Mouse (Mus musculus): ENCODE results near the gene Foxn1. TPM values are rescaled to one million over a fixed set of nuclear protein-coding genes. Genes with fewer than 3 reads are reported as not detected.

Foxn1 gene
- polyA plus RNA-seq, 1 experiment from 2014 or later = 0.78 TPM

DNA sequence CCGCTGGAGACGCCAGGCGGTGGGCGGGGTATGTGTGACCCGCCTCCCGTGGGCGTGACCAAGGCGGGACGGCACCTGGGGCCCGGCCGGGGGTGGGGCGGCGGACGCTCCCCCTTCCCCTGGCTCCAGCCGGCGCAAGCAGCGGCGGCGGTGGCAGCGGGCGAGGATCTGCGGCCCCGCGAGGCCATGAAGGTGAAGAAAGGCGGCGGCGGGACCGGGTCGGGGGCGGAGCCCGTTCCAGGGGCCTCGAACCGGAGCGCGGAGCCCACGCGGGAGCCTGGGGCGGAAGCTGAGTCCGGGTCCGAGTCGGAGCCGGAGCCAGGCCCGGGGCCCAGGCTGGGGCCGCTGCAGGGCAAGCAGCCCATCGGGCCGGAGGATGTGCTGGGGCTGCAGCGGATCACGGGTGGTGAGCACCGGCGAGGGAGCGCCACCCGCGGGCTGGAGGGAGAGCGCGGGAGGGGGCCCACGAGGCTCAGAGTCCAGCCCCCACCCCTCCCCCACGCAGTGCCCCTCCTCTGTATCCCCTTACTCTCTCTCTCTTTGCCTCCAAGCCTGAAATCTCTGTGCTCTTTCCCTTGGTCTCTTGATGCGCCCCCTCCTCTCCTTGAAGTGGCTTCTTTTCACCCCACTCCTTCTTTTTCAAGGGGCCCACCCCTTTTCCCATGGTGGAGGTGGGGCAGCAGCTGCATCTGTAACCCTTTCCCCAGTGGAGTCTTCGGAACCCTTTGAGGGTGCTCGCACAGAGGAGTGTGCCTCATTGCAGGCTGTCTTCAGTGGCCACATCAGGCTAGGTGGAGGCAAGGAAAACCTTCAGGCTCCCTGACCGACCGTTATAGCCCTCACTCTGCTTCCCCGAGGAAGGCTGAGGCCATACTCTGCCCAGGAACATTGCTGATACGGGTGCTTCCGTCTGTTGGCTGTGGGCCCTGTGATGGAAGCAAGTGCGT, 42.7 kb downstream of the Foxn1 start, which contains the start of gene Unc119:
Gene Unc119 (plus strand): TSS at position 102 of the 947 bp plus-strand sequence.
- Histone ChIP-seq H3K36me3 (peaks cover 23% of the 10 kb centered on the region; the same call in 1 of the 2 replicates), H3K9me3 (replicated peaks) (no peaks in the 10 kb centered on the region), H3K9ac (peak within 1 kb of the TSS; percentile 86), H3K27ac (peak within 1 kb of the TSS; percentile 85), H3K27me3 (no peaks in the 10 kb centered on the region), H3K4me2 (peak within 1 kb of the TSS; percentile 93), H3K4me3 (peak within 1 kb of the TSS; percentile 88), H3K4me1 (replicated peaks) (peaks cover 44% of the 10 kb centered on the region)
- 1% methylated on average over 66 of the region's 66 CpGs for WGBS
- ATAC-seq (replicated peaks; ENCODE audit: insufficient number of reproducible peaks, insufficient read depth, low FRiP score, low read depth) = peak; percentile 81

DNA sequence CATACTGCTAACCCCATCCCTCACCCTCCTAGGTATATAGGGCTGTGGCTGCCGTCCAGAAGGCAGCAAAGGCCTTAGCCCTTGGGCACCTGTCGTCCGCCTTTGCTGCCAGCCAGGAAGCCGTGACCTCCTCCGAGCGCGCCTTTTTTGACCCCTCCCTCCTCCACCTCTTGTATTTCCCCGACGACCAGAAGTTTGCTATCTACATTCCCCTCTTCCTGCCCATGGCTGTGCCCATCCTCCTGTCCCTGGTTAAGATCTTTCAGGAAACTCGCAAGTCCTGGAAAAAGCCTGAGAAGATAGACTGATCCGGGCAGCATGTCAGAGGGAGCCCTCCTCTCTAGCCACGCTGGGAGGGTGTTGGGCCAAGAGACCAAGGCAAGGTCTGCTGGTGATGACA, 44.7 kb downstream of the Foxn1 start:
- Histone ChIP-seq H3K9ac (no peak overlapping the region), H3K4me2 (no peak overlapping the region), H3K9me3 (replicated peaks) (no peaks in the 10 kb centered on the region), H3K36me3 (peaks cover 24% of the 10 kb centered on the region), H3K27me3 (no peaks in the 10 kb centered on the region), H3K4me1 (replicated peaks) (peaks cover 37% of the 10 kb centered on the region), H3K4me3 (no peak overlapping the region), H3K27ac (no peak overlapping the region)
- no peak for ATAC-seq (replicated peaks; ENCODE audit: insufficient number of reproducible peaks, insufficient read depth, low FRiP score, low read depth)
- WGBS = 70% methylated on average over 12 of the region's 12 CpGs

DNA sequence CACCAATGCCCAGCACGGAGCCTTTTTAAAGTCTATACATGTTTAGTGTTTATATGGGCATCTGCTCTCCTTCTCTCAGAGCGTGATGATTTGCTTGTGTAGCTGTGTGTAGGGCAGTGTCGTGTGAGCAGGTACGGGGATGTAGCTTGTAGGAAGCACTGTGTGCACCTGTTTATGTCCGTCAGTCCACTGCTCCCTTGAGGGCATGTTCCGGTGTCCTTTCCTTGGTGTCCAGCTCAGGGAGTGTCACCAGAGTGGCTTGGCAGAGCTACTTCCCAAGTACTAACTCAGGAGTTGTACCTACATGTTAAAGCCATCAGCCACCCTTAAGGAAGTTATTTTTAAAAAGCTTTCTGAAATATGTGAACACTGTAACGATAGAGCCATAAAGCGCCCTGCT, 49.3 kb downstream of the Foxn1 start:
- peaks cover 55% of the 10 kb centered on the region for H3K36me3 ChIP-seq
- no peak overlapping the region for H3K9ac ChIP-seq

DNA sequence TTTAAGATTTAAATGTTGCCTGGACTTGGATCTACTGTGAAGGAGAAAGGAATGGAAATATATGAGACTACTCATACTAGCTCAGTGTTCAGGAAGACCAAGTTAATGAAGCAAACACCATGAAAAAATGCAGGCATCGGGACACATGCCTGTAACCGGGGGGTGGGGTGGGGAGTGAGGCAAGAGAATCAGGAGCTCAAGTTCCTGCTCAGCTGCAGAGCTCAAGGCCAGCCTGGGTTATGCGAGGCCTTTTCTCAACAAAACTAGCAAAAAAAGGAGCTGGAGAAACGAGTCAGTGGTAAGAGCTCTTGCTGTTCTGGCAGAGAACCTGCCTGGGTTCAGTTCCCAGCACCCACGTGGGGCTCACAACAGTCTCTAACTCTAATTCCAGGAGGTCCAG, 52.4 kb downstream of the Foxn1 start:
- Histone ChIP-seq H3K27me3 (no peaks in the 10 kb centered on the region), H3K27ac (no peak overlapping the region), H3K9me3 (replicated peaks) (no peaks in the 10 kb centered on the region), H3K4me2 (no peak overlapping the region), H3K36me3 (peaks cover 40% of the 10 kb centered on the region), H3K4me1 (replicated peaks) (0 out of 2 replicates have a peak, but pooled peaks cover 2% of the 10 kb centered on the region), H3K9ac (no peak overlapping the region), H3K4me3 (no peak overlapping the region)
- no peak for ATAC-seq (replicated peaks; ENCODE audit: insufficient number of reproducible peaks, insufficient read depth, low FRiP score, low read depth)
- WGBS = 86% methylated on average over 5 of the region's 5 CpGs

More for the DNA sequence above, 49.3 kb downstream of the Foxn1 start:
- no peaks in the 10 kb centered on the region for H3K27me3 ChIP-seq
- no peak overlapping the region for H3K4me3 ChIP-seq
- no peaks in the 10 kb centered on the region for H3K9me3 ChIP-seq (replicated peaks)
- no peak overlapping the region for H3K27ac ChIP-seq
- no peak overlapping the region for H3K4me2 ChIP-seq
- ATAC-seq (replicated peaks; ENCODE audit: insufficient number of reproducible peaks, insufficient read depth, low FRiP score, low read depth) = no peak
- no peaks in the 10 kb centered on the region for H3K4me1 ChIP-seq (replicated peaks)
- 93% methylated on average over 8 of the region's 8 CpGs for WGBS

DNA sequence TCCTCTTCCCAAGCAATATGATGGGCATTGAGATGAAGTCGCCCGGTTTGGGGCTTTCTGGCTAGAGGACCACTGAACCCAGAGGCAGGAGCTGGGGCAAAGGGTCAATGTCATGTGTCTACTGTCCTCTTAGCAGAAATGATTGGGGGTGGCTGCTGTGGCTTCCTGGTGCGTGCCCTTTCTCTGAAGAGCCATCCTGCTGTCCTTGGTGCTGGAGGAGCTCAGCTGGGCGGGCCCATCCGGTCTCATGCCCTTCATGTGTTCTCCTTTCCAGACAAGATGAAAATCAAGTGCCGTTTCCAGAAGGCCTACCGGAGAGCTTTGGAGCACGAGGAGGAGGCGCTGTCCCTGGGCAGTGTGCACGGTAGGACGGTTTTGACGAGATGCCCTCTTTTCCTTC, 53.7 kb downstream of the Foxn1 start:
- no peaks in the 10 kb centered on the region for H3K9me3 ChIP-seq (replicated peaks)
- H3K9ac ChIP-seq = no peak overlapping the region
- H3K4me1 ChIP-seq (replicated peaks) = 0 out of 2 replicates have a peak, but pooled peaks cover 5% of the 10 kb centered on the region
- H3K36me3 ChIP-seq = peaks cover 34% of the 10 kb centered on the region
- no peak for ATAC-seq (replicated peaks; ENCODE audit: insufficient number of reproducible peaks, insufficient read depth, low FRiP score, low read depth)
- no peak overlapping the region for H3K27ac ChIP-seq
- no peak overlapping the region for H3K4me2 ChIP-seq
- no peak overlapping the region for H3K4me3 ChIP-seq
- no peaks in the 10 kb centered on the region for H3K27me3 ChIP-seq
- 92% methylated on average over 12 of the region's 12 CpGs for WGBS

DNA sequence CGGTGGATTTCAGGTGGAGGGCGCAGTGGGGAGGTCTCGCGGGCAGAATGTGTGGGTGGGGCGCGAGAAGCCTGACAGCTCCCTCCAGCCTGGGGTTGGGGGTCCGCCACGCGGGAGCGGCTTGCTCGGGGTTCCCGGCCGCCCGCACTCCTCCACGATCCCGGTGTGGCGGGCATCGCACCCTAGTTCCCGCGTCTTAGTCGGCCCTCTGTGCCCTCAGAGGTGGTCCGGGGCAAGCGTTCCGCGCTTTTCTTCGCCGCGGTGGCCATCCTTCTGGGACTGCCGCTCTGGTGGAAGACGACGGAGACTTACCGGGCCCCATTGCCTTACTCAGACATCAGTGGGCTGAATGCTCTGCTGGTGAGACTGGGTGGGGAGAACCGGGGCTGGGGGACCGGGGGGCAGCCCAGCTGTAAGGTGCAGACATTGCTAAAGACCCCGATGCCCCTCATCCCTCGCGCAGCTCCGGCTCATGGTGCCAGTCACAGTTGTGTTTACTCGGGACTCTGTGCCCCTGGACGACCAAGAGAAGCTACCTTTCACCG, 57.8 kb downstream of the Foxn1 start:
- H3K27ac ChIP-seq = no peak overlapping the region
- peaks cover 14% of the 10 kb centered on the region for H3K4me1 ChIP-seq (replicated peaks)
- peak; percentile 43 for ATAC-seq (replicated peaks; ENCODE audit: insufficient number of reproducible peaks, insufficient read depth, low FRiP score, low read depth)
- WGBS = under 1% methylated on average over 41 of the region's 41 CpGs
- no peaks in the 10 kb centered on the region for H3K27me3 ChIP-seq
- H3K4me2 ChIP-seq = peak overlapping the region; percentile 90
- peaks cover 10% of the 10 kb centered on the region for H3K36me3 ChIP-seq
- H3K4me3 ChIP-seq = peak overlapping the region; percentile 91
- peak overlapping the region; percentile 84 for H3K9ac ChIP-seq
- no peaks in the 10 kb centered on the region for H3K9me3 ChIP-seq (replicated peaks)

DNA sequence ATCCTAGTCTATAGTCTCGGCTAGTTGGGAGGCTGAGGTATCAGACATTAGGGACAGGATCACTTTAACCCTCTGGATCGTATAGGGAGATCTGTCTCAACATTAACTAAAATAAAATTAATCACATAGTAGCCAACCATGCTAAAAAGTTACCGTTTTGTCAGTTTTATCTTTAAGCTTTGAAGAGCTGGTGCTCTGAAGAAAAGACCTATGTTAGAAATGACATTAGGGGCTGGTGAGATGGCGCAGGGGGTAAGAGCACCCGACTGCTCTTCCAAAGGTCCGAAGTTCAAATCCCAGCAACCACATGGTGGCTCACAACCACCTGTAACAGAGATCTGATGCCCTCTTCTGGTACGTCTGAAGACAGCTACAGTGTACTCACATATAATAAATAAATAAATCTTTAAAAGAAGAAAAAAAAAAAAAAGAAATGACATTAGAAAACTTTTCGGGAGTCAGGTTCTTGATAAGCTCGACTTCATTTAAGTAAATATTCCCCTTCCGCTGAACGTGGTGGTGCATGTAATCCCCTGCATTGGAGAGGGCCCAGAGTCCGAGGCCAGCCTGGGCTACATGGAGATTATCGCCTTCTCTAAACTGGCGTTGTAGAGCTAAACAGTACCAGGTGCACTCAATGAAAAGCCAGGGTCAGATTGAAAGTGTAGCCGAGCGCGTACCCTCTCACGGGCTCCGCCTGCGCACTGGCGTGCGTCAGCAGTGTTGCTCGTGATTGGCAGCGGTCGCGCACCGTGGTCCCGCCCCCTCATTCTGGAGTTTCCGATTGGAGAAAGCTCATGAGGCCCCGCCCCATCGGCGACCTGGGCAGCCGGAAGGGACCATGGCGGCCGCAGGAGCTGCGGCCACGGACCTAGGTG, 58.5 kb downstream of the Foxn1 start, which contains the start of gene Pigs:
Gene Pigs (plus strand): TSS at position 782 of the 878 bp plus-strand sequence.
- WGBS = 10% methylated on average over 37 of the region's 37 CpGs

DNA sequence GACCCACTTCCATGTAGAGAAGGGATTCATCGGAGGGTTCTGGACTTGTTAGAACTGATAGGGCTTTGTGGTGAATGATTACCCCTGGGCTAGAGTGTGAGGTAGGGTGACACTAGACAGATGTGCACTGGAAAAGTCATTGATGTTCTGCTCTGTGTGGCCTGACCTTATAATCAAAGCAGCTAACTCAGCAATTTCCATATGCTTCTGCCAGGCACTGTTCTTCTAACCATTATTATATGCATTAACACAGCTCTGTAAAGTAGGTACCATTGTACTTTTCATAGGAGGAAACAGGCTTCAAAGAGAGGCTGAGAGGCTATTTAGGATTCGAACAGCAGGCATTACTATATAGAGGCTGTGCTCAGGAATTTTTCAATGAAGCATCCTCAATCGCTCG, 59.1 kb downstream of the Foxn1 start:
- H3K27ac ChIP-seq = no peak overlapping the region
- H3K4me2 ChIP-seq = no peak overlapping the region
- ATAC-seq (replicated peaks; ENCODE audit: insufficient number of reproducible peaks, insufficient read depth, low FRiP score, low read depth) = no peak
- 90% methylated on average over 4 of the region's 4 CpGs for WGBS
- H3K9ac ChIP-seq = no peak overlapping the region
- H3K27me3 ChIP-seq = no peaks in the 10 kb centered on the region
- H3K4me3 ChIP-seq = no peak overlapping the region
- H3K4me1 ChIP-seq (replicated peaks) = peaks cover 28% of the 10 kb centered on the region
- H3K9me3 ChIP-seq (replicated peaks) = no peaks in the 10 kb centered on the region
- no peaks in the 10 kb centered on the region for H3K36me3 ChIP-seq

More for the DNA sequence above, 58.5 kb downstream of the Foxn1 start, which contains the start of gene Pigs:
- Histone ChIP-seq H3K36me3 (peaks cover 3% of the 10 kb centered on the region), H3K4me2 (peak within 1 kb of the TSS; percentile 90), H3K27me3 (no peaks in the 10 kb centered on the region), H3K27ac (peak within 1 kb of the TSS; percentile 64), H3K4me1 (replicated peaks) (peaks cover 21% of the 10 kb centered on the region), H3K4me3 (peak within 1 kb of the TSS; percentile 91), H3K9me3 (replicated peaks) (no peaks in the 10 kb centered on the region), H3K9ac (peak within 1 kb of the TSS; percentile 84)
- peak; percentile 94 for ATAC-seq (replicated peaks; ENCODE audit: insufficient number of reproducible peaks, insufficient read depth, low FRiP score, low read depth)

DNA sequence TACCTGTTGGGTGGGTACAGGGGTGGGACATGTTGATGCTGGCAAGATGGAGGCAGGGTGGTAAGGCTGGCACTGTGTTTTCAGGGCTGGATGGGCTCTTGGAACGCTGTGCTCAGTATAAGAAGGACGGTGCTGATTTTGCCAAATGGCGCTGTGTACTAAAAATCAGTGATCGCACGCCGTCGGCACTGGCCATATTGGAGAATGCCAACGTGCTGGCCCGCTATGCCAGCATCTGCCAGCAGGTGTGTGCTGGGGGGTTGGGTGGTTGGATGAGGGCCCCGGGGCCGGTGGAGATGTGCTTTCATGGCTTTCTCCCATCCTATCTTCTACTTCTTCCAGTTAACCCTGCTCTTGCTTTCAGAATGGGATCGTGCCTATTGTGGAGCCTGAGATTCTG, 61.4 kb downstream of the Foxn1 start:
- Histone ChIP-seq H3K27me3 (no peaks in the 10 kb centered on the region), H3K4me2 (no peak overlapping the region), H3K4me1 (replicated peaks) (peaks cover 32% of the 10 kb centered on the region), H3K36me3 (peaks cover 20% of the 10 kb centered on the region), H3K27ac (no peak overlapping the region), H3K9ac (no peak overlapping the region), H3K9me3 (replicated peaks) (no peaks in the 10 kb centered on the region), H3K4me3 (no peak overlapping the region)
- no peak for ATAC-seq (replicated peaks; ENCODE audit: insufficient number of reproducible peaks, insufficient read depth, low FRiP score, low read depth)
- 96% methylated on average over 12 of the region's 12 CpGs for WGBS

DNA sequence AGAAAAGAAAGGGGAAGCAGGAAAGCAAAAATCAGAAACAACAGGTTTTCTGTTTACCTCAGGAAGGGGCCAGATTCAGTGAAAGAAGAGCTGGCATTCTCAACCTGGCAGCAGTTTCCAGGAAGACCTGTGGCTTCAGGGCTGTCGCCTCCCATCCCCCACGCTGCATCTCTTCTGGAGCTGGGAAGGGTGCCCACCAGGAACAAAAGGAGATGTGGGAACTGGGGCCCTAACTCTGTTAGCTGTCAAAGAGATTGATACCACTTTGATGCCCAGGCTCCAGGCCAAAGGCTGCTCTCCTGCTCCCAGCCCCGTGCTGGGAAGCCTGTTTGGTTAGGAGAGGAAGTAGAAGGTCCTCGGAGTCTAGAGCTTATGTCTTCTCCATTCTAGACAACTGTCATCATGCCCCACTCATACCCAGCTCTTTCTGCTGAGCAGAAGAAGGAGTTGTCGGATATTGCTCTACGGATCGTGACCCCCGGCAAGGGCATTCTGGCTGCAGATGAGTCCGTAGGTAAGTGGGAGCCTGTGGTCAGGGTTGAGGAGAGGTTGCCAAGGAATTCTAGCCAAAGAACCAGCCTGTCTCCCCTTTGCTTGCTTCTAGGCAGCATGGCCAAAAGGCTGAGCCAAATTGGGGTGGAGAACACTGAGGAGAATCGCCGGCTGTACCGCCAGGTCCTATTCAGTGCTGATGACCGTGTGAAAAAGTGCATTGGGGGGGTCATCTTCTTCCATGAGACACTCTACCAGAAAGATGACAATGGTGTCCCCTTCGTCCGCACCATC, 62.2 kb downstream of the Foxn1 start:
- H3K4me2 ChIP-seq = peak overlapping the region; percentile 59; the same call in 1 of the 2 replicates
- H3K4me3 ChIP-seq = no peak overlapping the region
- 76% methylated on average over 15 of the region's 15 CpGs for WGBS
- ATAC-seq (replicated peaks; ENCODE audit: insufficient number of reproducible peaks, insufficient read depth, low FRiP score, low read depth) = no peak
- H3K9me3 ChIP-seq (replicated peaks) = no peaks in the 10 kb centered on the region
- H3K4me1 ChIP-seq (replicated peaks) = peaks cover 32% of the 10 kb centered on the region
- H3K27me3 ChIP-seq = no peaks in the 10 kb centered on the region
- H3K9ac ChIP-seq = peak overlapping the region; percentile 5; the same call in 1 of the 2 replicates
- no peak overlapping the region for H3K27ac ChIP-seq
- peaks cover 28% of the 10 kb centered on the region for H3K36me3 ChIP-seq
